Mouse (Mus musculus): ENCODE data around the gene Card14.
A peak's percentile ranks its signal among the peaks of the same experiment; 100 is the strongest.
"Not testable (repeated sequence)": the region's sequence is repeated elsewhere in the genome, so short reads cannot be mapped to it uniquely, and the experiment has no call there.

Gene Card14

DNA sequence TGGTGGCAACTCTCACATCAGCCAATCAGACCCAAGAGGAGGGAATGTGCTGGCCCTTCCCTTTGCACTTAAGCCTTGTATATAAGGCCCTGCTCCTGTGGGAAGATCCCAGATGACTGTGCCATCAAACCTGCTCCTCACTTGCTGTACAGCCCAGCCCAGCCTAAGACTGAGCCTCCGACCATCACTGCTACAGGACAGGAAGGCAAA is at the start of gene Card14:
Gene Card14 (plus strand): TSS at position 111 of the 210 bp plus-strand sequence.
- DNase-seq: no peak

DNA sequence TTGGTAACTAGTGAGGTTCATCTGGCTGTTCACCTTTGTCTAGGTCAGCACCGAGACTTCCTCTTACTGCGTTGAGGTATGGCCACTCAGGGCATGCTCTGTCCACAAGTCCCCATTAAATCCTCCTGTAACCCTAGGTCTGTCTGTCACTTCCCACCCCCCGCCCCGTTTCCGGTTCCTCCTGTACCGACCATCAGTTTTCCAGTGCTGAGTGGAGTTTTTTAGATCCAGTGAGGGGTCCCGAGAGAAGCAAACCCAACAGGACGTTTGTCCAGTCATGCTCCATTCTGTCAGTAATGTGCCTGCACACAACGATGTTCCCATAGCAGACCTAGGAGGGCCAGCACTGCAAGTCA is 49.4 kb upstream of the Card14 start:
- DNase-seq: no peak

DNA sequence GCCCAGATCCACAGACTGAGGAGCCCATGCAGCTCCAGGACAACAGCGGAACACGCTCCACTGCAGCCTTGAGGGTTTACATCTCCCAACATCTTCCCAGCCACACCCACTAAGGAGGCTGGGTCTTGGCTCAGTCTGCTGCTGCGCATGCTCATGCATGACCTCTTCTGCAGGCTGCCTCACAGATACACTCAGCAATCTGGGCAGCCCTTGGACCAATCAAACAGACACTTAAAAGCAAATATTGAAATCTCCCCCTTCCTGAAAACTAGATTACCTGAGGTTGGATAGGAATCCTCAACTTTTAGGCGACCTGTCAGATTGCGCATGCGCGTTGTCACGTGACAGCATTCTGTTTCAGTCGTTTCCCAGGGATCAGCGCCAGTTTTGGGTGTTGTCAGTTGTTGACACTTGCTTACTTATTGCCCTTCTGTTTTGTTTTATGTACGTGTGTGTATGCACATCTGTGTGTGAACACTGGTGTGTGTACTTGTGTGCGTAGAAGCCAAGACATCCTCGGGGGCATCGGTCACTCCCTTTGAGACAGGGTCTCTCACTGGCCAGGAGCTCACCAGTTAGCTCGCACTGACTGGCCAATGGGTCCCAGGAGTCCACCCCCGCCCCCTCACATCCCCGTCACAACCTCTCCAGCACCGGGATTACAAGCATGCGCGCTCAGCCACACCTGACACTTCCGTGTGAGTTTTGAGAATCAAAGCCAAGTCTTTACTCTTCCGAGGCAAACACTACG is 48.8 kb upstream of the Card14 start:
- peak; percentile 71 for DNase-seq

DNA sequence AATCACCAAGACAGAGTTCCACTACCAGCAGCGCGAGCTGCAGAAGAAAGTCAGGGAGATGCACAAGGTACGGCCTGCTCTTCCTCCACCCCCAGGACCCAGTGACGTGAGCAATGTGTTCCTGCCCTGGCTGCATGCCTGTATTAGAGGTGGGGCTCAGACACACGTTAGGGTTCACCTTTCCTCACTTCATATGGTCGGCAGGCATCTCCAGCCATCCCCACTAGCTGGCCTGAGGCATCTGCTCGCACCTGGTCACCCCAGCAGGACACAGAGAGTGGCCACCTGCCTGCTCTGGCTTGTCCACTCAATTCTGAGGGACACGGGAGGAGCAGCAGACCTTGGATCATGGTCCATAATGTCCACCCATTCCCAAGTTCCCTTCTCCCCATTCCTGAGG is 47.6 kb upstream of the Card14 start:
- no peak for DNase-seq

DNA sequence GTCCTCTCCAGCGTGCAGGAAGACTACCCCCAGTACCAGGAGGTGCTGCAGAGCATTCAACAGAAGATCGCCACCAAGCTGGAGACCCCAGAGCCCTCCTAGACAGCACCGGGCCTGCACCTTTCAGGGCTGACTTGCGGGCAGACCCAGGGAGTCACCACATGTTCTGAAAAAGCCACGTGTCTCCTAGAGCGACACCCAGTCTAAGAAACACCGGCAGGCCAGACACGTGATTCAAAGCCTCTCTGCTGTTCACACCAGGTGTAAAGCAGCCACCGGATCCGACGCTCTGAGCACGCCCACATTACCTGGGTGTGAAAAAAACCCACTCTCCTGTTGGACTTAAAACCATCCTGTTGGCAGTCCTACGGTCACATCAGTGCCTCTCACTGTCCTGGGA is 43.2 kb upstream of the Card14 start:
- DNase-seq: no peak

DNA sequence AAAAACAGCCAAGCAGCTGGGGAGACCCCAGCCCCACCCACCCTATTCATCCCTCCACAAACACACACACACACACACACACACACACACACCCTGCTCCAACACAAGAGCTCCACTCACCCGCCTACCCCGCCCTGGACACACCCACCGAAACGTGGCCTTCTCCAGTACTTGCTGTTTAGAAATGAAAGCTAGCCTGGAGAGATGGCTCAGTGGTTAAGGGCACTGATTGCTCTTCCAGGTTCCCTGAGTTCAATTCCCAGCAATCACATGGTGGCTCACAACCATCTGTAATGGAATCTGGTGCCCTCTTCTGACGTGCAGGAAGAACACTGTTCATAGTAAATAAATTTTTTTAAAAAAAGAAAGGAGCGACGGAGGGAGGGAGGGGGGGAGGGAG is 41.8 kb upstream of the Card14 start:
- DNase-seq: no peak

DNA sequence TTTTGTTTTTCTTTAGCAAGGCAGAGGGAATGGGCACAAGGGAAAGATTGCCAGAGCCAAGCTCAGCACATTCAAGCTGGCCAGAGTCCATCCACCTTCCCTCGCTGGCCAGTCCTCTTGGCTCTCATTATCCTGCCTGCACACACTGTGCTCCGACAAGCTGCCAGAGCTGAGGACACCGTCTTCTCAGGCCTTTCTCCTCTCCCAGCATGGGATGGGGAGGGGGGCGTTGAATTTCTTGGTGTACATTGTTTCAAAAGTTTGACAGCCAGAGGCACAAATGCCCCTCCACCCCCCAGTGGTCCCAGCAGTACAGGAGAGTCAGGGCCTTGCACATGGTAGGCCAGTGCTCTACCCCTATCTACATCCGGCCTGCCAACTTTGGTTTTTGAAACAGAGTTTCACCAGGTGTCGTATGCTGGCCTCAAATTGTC is 40.3 kb upstream of the Card14 start:
- no peak for DNase-seq

DNA sequence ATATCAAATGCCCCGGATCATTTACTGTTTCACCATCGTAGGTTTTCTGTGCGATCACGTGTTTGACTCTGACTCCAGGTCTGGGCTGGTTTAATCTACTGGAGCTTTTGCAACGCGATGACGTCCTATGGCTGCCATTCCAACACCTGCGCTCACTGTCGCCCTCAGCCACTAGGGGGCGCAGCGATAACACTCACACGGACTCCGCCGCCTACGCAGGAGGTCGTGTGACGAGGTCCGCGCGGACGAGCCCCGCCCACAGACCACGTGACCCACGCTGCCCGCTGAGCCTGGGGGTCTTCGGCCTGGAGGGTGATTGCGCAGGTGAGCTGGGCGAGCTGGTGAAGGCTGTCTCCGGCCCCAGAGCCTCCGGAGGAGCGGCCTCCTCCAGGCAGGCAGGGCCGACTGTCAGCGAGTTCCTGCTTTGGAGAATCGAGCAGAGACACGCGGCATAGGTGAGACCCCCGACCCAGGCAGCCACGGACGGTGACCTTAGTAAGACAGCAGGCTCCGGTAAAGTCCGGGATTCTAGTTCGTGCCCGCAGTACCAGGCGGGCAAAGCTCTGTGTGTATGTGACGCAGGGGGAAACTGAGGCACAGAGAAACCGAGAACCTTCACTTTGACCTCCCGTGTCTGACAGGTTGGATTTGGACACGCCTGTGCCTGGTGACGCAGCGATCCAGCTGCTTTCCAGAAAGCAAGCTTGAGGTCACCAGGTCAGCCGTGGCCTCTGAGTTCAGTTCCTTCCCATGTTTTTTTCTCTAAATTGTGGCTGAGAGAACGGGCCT is 39.6 kb upstream of the Card14 start, which contains the start of gene Gaa:
Gene Gaa (plus strand): TSS at position 120 of the 789 bp plus-strand sequence.
- peak; percentile 98 for DNase-seq

DNA sequence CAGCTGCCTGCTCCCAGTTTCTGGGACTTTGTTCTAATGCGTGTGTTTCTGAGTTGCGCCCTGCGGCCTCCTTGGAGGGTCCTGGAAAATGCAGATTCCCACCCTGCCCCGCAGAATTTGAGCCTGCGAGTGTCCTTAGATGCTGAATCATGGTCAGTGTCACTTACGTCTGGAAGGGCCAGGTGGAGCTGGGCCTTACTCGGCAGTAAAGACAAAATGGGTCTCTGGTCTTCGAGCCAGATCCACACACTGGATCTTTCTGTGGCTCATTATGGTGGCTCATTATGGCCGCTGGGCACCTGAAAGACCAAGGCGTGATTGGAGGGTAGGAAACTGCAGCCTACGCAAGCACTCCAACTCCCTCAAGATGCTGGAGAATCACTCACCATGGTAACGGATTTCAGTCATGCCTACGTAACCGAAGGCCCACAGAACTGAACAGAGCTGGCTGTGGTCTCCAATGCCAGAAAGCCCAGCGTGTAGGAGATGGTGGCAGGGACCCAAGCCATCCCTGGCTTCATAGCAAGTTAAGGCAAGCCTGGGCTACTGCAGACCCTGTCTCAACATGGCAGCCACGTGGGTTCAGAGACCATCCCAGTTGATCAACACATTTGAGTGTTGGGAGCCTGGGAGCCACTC is 38.9 kb upstream of the Card14 start:
- DNase-seq: peak; percentile 36

DNA sequence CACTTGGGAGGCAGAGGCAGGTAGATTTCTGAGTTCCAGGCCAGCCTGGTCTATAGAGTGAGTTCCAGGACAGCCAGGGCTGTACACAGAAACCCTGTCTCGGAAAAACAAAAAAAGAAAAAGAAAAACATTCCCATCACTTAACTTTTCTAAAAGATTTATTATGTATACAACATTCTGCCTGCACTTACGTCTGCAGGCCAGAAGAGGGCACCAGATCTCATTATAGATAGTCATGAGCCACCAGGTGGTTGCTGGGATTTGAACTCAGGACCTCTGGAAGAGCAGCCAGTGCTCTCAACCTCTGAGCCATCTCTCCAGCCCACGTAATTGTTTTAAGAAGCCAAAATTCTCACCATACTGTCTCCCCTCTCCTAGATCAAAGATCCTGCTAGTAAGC is 35.1 kb upstream of the Card14 start:
- DNase-seq: not testable (repeated sequence)

DNA sequence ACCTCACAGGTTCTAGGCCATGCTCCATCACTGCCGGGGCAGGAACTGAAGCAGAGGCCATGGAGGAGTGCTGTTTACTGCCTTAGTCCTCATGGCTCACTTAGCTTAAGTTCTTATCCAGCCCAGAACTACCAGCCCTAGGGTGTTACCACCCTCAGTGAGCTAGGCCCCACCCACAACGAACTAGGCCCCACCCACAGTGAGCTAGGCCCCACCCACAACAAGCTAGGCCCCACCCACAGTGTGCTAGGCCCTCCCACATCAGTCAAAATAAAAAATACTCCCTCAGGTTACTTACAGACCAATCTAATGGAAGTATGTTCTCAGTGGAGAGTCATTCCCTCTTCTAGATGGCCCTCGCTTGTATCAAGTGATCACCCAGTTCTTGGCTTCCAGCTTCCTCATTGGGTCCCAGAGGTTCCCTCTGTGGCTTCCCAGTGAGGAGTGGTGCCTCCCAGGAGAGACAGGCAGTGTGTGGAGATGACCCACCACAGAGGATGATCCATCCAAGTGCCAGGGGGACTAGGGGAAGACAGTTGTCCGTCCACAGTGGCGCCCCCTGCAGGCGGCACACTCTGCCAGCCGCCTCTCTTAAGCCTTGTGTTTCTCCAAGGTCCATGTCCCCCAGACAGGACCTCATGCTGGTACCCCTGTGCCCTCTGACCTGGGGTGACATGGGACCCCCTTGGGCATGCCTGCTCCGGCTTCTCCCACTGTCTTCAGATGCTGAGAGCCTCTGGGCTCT is 34.2 kb upstream of the Card14 start:
- no peak for DNase-seq

DNA sequence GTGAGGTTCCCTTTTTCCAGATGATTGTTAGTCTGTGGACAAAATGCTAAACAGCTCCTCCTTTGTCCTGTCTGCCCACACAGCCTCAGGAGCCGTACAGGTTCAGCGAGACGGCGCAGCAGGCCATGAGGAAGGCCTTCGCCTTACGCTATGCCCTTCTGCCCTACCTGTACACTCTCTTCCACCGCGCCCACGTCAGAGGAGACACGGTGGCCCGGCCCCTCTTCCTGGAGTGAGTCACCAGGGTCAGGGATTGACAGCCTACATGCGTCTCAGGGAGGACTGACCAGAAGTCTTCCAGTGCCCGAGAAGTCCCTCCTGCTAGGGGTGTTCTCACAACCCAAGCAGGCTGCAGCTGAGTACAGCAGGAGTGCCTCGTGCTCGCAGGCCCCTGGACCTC is 26.5 kb upstream of the Card14 start:
- DNase-seq: no peak

DNA sequence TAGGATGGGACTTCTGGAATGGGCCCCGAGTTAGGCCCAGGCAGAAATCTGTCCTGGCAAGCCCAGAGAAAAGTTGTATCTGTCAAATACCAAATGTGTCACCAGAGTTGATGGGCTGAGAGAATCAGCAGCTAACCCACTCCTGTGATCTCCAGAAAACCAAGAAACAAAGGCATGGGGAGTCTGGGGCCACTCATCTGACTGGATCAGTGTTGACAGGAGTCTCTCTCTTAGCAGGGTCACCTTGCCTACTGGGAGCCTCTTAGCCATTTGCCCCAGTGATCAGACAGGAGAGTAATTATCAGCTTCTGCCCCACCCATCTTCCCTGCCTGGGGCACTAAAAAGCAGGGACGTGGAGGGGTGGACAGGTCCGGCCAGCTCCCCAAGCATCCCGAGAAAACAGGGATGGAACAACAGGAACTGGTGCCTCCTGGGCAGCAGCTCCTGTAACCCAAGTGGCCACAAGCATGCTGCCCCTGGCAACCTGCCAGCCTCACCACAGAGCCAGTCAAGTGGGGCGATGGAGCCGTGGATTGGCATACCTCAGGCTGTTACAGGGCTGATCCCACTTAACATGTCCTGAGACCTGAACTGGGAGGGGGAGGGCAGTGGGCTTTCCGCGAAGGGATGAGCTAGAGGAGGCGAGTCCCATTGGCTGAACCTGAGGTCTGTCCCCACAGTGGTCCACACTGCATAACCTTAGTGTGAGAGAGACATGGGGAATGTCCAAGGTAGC is 21.6 kb upstream of the Card14 start:
- peak; percentile 38 for DNase-seq

DNA sequence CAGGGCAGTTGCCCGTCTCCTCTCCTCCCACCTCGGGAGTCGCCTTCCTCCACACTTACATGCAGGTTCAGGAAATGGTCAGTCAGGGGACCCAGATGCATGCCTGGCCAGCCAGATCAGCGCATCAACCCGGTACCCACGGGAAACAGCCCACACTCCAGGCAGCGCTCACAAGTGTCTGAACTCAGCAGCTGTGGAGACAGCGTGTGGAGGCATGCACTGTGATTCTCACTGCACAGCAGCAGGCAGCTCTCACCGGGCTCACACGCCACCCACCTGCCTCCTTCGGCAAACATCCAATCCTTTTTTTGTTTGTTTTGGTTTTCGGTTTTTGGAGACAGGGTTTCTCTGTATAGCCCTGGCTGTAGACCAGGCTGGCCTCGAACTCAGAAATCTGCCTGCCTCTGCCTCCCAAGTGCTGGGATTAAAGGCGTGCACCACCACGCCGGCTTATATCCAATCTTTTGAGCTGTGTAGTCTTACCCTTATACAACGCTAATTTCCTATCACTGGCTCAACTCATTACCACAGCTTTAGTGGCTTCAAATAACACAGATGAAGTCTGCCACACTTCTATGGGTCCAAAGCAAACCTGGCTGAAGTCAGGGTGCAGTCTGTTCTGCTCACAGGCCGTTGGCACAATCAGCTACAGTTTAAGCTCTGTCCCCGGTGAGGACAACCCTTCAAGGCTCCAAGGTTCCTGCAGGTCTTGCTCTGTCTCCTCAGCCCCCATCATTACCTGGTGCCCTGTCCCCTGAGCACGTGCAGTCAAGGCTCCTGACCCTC is 20.2 kb upstream of the Card14 start:
- no peak for DNase-seq

DNA sequence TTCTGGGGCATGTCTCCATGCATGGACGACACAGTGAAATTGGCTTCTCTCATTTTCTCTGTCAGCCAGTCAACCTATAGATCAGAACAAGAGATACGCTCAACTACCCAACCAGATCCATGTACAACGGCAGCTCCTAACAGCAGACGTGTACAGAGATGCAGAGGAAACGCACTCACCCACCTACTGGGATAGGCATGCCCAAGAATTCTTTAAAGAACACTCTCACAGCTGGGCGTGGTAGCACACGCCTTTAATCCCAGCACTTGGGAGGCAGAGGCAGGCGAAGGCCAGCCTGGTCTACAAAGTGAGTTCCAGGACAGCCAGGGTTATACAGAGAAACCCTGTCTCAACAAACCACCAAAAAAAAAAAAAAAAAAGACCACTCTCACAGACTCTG is 14.7 kb upstream of the Card14 start:
- not testable (repeated sequence) for DNase-seq

DNA sequence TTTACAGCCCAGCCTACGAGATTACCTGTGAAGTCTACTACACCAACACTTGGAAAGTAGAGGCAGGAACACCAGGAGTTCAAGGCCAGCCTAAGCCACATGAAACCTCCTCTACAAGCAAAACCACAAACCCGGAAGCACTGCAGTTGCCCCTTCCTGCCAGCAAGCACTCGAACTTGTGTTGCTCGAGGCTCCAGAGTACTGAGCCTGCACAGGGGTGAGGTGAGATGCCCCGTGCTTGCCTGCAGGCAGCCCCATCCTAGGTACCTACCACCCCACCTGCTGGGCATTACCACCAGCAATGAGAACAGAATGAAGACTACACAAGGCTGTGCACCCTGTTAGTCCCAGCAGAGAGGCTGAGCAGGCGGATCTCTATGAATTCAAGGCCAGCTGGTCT is 9.6 kb upstream of the Card14 start:
- no peak for DNase-seq

DNA sequence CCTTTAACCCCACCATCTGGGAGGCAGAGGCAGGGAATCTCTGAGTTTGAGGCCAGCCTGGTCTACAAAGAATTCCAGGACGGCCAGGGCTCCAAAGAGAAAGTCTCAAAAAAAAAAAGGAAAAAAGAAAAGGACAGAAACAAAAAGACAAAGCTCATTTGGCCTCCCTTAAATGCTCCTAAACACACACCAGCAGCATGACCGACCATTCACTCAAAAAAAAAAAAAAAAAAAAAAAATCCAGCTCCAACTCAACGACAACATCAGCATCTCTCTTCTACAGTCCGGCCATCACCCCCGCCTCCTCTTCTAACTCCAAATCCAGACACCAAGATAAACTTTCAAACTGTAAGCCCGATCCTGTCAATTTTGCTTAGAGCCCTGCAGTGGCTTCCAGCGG is 8.7 kb upstream of the Card14 start:
- DNase-seq: no peak

DNA sequence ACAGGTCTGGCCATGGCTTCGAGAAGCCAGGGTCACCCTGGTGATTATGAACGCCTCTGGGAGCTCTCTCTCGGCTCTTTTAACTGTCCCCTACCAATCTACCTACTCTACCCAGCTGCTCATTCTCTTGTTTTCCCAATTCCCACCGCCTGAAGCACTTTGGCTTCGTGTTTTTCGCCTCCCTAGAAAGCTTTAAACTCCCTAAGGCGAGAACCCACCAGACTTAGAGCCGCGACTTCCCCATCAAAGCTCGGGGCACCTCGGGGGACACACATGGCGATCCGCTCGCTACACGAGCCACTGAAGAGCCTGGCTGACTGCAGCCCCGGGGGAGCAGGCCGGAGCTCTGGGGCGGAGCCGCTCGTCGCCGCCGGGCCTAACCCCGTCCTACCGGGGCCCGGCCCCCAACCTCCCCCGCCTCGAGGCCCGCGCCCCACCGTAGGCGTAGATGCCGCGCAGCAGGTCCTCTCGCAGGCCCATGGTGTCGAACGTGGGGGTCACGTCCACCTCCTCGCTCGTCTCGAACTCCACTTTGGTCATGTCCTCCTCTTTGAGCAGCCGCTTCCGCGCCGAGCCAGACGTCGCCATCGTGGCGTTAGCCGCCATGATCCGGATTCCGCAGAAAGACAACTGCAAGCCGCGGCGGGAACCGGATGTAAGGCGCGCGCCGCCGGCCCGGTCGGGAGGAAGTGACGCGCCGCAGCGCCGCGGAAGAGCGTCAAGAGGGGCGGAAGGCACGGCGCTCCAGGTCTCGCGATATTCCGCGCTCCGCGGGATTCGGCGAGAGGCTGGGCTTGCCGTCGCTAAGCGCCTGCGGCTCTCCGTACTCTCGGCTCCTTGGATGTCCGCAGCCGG is 8.0 kb upstream of the Card14 start, which contains the start of gene Eif4a3:
Gene Eif4a3 (minus strand): TSS at position 699 of the 855 bp plus-strand sequence.
- peak; percentile 96 for DNase-seq

DNA sequence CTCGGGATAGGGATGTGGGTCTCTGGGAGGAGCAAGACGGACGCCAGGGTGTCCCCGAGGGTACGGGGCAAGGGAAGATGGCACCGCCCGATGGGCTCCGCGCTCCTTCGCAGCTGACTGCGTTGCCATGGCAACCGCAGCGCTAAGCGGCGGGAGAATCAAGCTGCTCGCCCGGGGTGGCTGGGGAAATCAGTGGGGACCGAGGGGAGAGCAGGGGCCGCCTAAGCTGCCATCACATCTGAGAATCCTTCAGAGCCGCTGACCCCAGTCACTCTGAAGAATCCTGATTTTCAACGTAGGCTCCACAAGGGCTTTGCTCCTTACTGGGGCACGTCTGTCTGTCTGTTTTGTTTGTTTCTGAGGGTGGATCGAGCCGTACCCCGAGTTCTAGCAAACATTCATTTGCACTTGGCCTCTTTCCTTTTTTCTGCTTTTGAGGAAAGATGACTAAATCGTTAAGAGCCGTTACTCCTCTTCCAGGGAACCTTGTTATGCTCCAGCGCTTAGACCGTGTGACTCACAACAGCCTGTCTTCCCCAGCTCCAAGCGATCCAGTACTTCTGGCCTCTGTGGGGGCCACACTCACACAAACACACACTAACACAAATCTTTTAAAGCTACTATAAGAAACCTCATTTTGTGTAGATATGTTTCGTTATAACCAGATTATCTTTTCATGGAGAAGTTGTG is 7.2 kb upstream of the Card14 start:
- no peak for DNase-seq

DNA sequence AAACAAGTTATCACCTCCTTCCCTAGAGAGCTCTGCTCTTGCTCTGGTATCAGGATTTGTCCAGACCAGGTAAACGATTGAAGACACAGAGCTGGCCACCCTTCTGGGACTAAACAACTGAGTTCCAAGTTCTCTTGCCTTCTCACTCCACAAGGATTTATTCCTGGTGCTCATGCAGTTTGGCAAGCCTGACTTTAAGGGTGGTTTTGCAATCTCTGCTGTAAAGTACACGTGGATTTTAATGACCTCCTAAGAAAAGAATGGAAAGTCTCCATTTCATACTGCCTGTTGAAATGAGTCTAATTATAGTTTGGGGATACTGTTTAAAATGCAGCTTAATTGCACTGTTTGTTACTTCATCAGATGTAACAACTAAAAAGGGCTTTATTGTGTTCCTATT is 6.6 kb upstream of the Card14 start:
- no peak for DNase-seq

Data from right cerebral cortex, postnatal 4 days (tissue).